Mouse (Mus musculus): ENCODE data around the gene Tubb2b.
"Not testable (repeated sequence)": the region's sequence is repeated elsewhere in the genome, so short reads cannot be mapped to it uniquely, and the experiment has no call there.

The Tubb2b gene

GRCm38 (mm10) chr13:34105364-34105763, 24.9 kb downstream of the Tubb2b start:
- no peak for DNase-seq

GRCm38 (mm10) chr13:34101908-34102307, 28.4 kb downstream of the Tubb2b start:
- no peak for DNase-seq

- no peak for DNase-seq
Measured at GRCm38 (mm10) chr13:34101247-34101646, 29.0 kb downstream of the Tubb2b start.

- no peak for DNase-seq
Measured at GRCm38 (mm10) chr13:34100733-34101132, 29.5 kb downstream of the Tubb2b start.

GRCm38 (mm10) chr13:34097086-34097485, 33.2 kb downstream of the Tubb2b start:
- DNase-seq, result no peak

GRCm38 (mm10) chr13:34096455-34096854, 33.8 kb downstream of the Tubb2b start:
- no peak for DNase-seq

- peak; percentile 30 for DNase-seq
Measured at GRCm38 (mm10) chr13:34095542-34096435, 34.5 kb downstream of the Tubb2b start.

GRCm38 (mm10) chr13:34089358-34089757, 40.9 kb downstream of the Tubb2b start:
- DNase-seq, result no peak

- DNase-seq, result no peak
Measured at GRCm38 (mm10) chr13:34088871-34089288, 41.4 kb downstream of the Tubb2b start.

- DNase-seq, result not testable (repeated sequence)
Measured at GRCm38 (mm10) chr13:34088201-34088649, 42.0 kb downstream of the Tubb2b start.

- DNase-seq, result no peak
Measured at GRCm38 (mm10) chr13:34087052-34087812, 43.0 kb downstream of the Tubb2b start.

GRCm38 (mm10) chr13:34084026-34084750, 46.1 kb downstream of the Tubb2b start:
- DNase-seq, result no peak

- DNase-seq, result no peak
Measured at GRCm38 (mm10) chr13:34081926-34082325, 48.3 kb downstream of the Tubb2b start.

GRCm38 (mm10) chr13:34079801-34080200, 50.5 kb downstream of the Tubb2b start:
- no peak for DNase-seq

- no peak for DNase-seq
Measured at GRCm38 (mm10) chr13:34078500-34079280, 51.6 kb downstream of the Tubb2b start.

GRCm38 (mm10) chr13:34077492-34078271, 52.6 kb downstream of the Tubb2b start, which contains the start of gene Tubb2a:
TSS of gene Tubb2a (minus strand) at chr13:34078007.
- DNase-seq, result peak; percentile 89
